Mouse (Mus musculus): ENCODE data around the gene Zg16.
A peak's percentile ranks its signal among the peaks of the same experiment; 100 is the strongest.
"Not testable (repeated sequence)": the region's sequence is repeated elsewhere in the genome, so short reads cannot be mapped to it uniquely, and the experiment has no call there.

The Zg16 gene

GRCm38 (mm10) chr7:127104560-127105332 is 17.6 kb upstream of the Zg16 start:
- DNase-seq (ENCODE audit: low read depth, low spot score): peak; percentile 89

DNA sequence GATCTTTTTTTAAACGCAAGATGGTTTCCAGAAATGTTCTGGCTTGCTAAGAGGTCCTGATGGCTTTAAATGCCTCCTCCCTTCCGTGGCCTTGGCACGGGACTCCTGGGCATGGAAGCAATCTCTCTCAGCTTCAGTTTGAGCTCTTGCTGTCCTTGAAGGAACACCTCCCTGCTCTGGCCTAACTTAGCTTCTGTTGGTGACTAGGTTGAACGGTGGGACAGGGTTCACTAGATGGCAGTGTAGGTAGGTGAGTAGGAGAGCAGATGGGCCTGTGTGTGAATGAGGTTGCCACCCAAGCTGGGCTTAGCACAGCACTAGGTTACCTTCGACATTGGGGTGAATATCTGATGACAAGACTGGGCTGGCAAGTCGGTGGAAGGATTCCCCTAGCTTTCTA is 16.8 kb upstream of the Zg16 start:
- DNase-seq (ENCODE audit: low read depth, low spot score): peak; percentile 80

- no peak for DNase-seq (ENCODE audit: low read depth, low spot score)
Observed at GRCm38 (mm10) chr7:127102148-127102547, 15.0 kb upstream of the Zg16 start.

GRCm38 (mm10) chr7:127101451-127102016 is 14.4 kb upstream of the Zg16 start:
- no peak for DNase-seq (ENCODE audit: low read depth, low spot score)

GRCm38 (mm10) chr7:127099528-127099927 is 12.4 kb upstream of the Zg16 start:
- DNase-seq (ENCODE audit: low read depth, low spot score): no peak

DNA sequence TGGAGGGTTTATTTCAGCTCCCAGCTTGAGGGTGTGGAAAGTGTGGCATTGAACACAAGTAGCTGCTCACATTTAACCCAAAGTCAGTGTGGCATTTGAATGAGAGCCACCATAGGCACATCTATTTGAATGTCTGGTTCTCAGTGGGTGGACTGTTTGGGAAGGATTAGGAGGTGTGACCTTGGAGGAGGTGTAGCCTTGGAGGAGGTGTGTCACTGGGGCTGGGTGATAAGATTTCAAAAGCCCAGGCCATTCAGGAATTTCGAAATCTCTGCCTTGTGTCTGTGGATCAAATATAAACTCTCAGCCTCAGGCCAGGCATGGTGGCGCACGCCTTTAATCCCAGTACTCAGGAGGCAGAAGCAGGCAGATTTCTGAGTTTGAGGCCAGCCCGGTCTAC is 11.8 kb upstream of the Zg16 start:
- no peak for DNase-seq (ENCODE audit: low read depth, low spot score)

GRCm38 (mm10) chr7:127098521-127098920 is 11.4 kb upstream of the Zg16 start:
- no peak for DNase-seq (ENCODE audit: low read depth, low spot score)

GRCm38 (mm10) chr7:127096456-127096855 is 9.3 kb upstream of the Zg16 start:
- no peak for DNase-seq (ENCODE audit: low read depth, low spot score)

GRCm38 (mm10) chr7:127093914-127094313 is 6.8 kb upstream of the Zg16 start:
- no peak for DNase-seq (ENCODE audit: low read depth, low spot score)

DNA sequence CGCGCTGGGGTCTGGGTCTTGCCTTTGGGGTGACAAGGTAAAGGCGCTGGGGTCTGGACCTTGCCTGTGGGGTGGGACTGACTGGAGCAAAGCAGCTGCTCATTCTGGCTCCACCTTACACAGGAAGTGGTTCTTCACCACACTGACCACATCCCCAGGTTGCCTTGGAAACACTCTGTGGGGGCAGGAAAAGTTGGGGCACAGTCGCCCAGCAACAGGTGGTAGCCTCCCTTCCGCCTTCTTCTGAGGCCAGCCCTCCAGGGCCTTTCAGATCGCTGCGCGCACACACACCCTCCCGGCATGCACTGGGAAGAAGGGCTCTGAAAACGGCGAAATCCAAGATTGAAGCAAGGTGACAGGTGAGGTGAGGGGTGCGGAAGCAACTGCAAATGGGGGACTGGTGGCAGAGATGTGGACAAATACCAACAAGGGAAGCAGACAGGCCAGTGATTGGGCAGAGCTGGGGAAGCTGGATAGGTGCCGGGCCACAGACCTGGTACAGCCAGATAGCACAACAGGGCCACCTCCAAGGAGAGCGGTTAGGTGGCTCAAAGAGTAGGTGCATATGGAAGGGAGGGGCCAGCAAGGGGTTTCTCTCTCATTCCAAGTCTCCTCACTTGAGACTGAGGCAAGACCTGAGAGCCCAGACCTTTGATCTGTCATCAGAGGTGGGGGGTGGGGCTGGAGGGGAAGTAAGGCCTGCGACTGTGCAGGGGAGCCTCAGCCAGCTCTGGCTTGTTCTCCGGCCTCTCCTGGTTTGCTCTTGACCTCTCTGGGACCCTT is 4.2 kb upstream of the Zg16 start, which contains the start of gene AI467606:
Gene AI467606 (plus strand): TSS at position 246 of the 783 bp plus-strand sequence.
- peak; percentile 96 for DNase-seq (ENCODE audit: low read depth, low spot score)

DNA sequence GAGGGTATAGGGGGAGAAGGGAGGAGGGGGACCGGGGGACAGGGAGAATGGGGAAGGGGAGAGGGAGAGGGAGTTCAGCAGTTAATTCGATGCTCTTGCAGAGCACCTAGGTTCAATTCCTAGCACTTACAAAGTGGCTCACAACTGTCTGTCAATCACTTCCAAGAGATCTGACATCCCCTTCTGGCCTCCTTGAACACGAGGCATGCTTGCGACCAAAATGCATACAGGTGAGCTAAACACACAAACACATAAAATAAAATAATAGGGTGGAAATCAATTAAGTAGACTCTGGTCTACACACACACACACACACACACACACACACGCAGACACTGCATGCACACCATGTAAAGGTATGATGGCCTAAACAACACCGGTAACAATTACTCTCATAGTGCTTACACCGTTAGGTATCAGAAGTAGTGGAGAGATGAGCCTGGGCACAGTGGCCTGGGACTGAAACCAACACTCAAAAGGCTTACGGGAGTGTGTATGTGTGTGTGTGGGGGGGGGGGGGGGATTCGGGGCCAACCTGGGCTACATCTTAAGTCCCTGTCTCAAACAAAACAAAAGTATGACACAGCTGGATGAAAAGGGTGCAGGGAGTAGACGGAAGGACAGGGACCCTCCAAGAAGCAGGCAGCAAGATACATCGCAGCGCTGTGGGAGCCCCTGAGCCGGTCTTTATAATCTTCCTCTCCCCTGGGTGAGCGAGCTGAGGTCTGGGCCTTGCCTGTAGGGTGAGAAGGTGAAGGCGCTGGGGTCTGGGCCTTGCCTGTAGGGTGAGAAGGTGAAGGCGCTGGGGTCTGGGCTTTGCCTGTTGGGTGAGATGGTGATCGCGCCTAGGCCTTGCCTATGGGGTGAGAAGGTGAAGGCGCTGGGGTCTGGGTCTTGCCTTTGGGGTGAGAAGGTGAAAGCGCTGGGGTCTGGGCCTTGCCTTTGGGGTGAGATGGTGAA is 3.3 kb upstream of the Zg16 start:
- DNase-seq (ENCODE audit: low read depth, low spot score): peak; percentile 62

DNA sequence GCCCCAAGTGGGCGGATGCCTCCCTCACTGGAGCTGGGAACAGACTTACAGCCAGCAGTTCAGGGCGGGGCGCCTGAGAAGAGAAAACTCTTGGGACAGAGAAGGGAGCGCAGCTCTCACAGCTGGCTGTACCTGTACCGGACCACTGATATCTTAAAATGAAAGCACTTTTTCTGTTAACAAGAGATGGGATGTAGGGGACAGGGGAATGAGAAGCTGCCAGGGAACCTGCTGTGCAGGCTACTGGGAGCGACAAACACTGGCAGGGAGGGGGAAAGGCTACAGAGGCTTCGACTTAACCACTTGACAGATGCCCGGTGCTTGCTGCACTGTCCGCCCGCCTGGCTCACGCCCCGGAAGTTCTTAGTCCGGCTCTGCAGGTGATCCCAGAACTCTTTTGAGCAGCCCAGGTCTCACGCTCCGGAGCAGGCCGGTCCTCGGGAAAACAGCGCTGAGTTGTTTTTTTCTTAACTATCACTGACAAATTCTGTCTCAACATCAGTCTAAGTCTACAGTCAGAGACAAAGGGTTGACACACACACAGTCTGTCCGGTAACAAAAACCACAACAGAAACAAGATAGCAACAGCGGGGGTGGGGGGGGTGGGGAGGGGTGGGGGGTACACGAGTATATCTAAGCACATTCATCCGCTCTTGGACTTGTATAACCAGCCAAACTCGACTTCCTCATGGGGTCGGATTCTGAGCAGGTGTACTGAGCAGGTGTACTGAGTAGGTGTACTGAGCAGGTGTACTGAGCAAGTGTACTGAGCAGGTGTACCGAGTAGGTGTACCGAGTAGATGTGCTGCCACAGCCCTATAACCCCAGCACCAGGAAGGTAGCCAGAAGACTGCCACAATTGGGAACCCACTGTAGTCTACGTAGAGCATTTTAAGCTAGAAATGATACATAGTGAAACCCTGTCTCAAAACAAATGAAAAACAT is 2.0 kb upstream of the Zg16 start:
- peak; percentile 67 for DNase-seq (ENCODE audit: low read depth, low spot score)

- DNase-seq (ENCODE audit: low read depth, low spot score): no peak
Observed at GRCm38 (mm10) chr7:127088083-127088482, 955 bp upstream of the Zg16 start.

DNA sequence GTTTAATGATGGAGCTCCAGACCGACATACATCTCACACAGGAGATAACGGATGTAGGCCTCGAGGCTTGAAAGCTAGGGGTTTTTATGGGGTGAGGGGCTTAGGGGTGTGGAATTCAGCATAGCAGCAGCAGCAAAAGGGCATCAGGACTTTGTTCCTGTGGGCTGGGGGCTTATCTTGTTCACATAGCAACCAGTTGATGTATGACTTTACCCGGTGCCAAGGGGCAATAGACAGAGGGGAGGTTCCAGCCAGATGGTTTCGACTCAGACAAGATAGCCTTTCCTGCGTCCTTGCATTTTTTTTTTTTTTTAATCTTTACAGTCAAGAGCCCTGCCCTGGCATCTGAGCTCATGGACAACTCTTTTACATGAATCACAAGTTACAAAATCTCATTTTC is 1.4 kb downstream of the Zg16 start:
- not testable (repeated sequence) for DNase-seq (ENCODE audit: low read depth, low spot score)

DNA sequence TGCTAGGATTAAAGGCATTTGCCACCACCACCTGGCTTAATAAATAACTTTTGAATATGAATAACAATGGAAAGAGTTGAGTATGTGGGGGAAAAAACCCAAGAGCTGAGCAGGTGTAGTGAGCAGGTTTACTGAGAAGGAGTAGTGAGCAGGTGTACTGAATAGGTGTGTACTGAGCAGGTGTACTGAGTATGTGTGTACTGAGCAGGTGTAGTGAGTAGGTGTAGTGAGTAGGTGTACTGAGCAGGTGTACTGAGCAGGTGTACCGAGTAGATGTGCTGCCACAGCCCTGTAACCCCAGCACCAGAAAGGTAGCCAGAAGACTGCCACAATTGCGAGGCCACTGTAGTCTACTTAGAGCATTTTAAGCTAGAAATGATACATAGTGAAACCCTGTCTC is 2.3 kb downstream of the Zg16 start:
- no peak for DNase-seq (ENCODE audit: low read depth, low spot score)

DNA sequence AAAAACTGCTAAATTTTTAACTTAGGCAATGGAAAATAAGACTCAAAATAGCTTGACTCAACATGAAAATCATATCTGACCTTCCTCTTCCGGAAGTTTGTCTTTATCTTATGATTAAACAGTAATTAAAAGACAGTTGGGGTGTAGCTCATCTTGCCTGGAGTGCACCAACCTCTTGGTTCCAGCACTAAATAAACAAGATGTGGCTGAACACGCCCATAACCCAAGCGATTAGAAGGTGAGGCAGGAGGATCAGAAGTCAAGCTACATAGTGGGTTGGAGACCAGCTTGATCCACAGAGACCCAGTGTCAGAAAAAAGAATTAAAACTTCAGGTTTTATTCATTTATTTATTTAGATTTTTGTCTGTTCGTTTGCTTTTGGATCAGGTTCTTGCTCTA is 3.4 kb downstream of the Zg16 start:
- peak; percentile 68 for DNase-seq (ENCODE audit: low read depth, low spot score)

GRCm38 (mm10) chr7:127082995-127083394 is 4.1 kb downstream of the Zg16 start:
- DNase-seq (ENCODE audit: low read depth, low spot score): peak; percentile 42

GRCm38 (mm10) chr7:127082271-127082670 is 4.9 kb downstream of the Zg16 start:
- DNase-seq (ENCODE audit: low read depth, low spot score): no peak

DNA sequence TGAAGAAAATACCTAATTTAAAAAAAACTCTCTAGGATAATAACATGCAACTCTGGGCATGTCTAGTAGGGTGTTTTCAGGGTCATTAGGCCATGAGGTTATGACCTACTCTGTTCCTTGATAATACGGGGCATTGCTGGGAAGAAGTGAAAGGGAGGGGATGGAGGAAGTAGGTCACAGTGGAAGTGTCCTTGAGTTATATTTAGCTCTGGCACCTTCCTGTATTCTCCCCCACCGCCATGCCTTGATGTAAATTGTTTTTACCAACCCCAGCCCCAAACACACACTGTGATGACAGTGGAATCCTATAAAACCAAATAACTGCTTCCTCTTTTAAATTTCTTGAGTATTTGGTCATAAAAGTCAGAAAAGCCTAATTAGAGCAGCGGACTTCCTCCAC is 7.1 kb downstream of the Zg16 start:
- DNase-seq (ENCODE audit: low read depth, low spot score): no peak

GRCm38 (mm10) chr7:127077692-127078091 is 9.4 kb downstream of the Zg16 start:
- DNase-seq (ENCODE audit: low read depth, low spot score): peak; percentile 66
